Mouse (Mus musculus) T-helper 2 cell (primary cell): ENCODE results near the gene Gm26566.
"Not testable (repeated sequence)": the region's sequence is repeated elsewhere in the genome, so short reads cannot be mapped to it uniquely, and the experiment has no call there.

Experiments used
- in situ Hi-C: fragments of 300-600 bp; cut with MboI, MseI; formaldehyde crosslinking; loops from one replicate; pipeline ENCODE4 v1.15.1; 2025; ENCODE audit warnings: high pct_unique_total_duplicates

The Gm26566 gene

DNA sequence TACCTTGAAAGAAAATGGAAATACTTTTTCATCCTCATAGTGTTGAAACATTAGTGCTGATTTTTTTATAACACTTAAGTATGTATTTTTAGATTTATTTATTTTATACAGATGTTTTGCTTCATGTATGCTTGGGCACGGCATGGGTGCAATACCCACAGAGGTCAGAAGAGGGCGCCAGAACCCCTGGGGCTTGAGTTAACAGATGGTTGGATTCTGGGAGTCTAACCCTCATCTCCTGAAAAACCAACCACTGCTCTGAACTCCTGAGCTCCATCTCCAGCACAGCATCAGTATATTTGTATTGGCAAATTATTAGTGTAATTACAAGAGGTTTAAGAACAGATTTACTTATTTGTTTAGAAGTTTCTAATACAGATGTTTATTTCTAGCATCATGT is 16.9 kb downstream of the Gm26566 start:
- in situ Hi-C loops, result no loop called here

DNA sequence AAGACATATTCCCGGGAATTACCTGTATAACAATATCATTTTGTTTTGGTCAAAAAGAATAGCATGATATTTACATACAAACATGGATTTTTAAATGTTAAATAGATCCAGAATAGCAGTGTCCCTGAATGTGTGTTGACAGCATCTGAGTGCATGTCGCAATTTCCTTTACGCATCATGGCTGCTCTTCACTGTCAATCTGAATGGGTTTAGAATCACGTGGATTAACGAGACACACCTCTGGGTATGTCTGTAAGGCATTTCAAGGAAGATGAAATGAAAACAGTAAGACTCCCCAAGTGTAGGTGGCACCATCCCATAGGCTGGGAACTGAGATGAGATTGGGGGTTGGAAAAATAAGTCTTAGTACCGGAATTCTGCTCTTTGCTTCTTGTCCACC is 17.4 kb downstream of the Gm26566 start:
- in situ Hi-C loops, result no loop called here

DNA sequence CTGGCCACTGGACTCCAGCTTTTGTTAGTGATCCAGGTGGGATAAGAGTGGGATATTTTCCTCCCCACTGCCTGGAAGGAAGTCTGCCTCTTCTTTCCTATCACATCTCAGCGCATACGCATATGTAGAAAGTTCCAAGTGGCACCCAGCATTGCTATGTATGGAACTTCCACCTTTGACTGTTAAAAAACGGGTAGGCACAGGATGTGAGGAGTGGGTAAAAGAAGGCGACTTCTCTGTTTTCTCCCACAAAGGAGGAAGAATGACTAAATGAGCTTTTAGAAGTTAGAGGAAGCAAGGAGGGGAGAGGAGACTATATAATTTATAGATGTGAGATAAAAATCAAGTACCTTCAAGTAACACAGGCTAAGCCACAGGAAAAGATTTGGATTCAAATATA is 19.8 kb downstream of the Gm26566 start:
- in situ Hi-C loops, result no loop called here

DNA sequence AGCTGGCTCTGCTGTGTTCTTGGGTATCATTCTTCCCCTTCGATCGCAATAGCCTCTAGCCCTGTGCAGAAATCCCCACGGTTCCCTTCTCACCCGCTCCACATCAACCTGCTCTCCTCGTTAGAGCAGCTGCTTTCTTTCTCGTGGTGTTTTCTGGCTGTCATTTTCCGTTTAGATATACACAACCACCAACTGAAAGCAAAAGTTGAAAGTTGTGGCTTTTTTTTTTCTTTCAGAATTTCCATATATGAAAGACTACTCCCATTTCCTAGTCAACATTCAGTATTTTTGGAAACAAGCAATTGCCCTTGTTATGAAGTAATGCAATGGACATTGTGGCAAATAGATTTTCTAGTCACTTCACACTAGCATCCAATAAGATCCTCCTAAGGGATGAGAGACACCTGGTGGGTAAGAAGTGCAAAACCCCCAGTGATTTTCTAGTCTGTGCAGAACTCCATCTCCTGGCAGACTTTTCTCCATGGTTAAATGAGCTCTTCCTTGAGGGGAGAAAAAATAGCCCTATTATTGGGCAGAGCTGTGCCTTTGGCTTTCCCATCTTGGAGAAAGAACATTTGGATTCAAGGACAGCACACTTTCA is 21.3 kb downstream of the Gm26566 start:
- in situ Hi-C loops, result no loop called here

DNA sequence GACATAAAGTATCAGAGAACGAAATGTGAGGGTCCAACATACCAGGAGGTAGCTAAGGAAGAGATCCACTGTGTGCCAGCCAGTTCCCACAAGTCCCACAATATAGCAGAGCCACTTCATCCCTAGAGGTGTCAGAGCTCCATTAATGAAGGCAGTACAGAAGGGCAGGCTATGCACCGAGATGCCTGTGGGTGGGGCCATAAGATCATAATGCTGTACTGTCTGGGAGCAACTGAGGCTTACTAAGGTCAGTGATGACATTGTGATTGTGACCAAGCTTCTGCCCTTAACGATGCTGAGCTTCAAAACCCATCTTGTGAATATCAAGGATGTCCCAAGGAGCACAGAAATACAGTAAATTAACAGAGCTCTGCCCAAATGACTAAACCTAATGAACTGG is 22.6 kb downstream of the Gm26566 start:
- in situ Hi-C loops, result no loop called here

DNA sequence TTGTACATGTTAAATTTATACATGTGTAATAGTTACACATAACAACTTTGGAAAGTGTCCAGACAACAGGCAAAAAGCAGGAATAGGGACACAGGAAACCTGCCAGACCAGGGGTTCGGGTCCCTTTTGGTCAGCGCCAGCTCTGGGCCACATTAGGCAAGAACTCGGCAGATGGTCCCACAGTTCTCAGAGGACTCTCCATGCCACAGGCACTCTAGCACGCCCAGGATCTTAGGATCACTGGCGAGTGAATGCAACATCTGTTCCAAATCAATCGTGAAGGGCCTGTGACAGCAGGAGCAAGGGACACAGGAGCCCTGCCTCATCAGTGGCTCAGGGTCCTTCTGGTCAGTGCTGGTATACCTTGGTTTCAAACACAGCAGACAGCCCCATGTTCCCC is 28.3 kb downstream of the Gm26566 start:
- in situ Hi-C loops, result loop anchor here (5.0 kb wide), 1 partner anchor 37 kb away; the partner anchor contains the start of genes Gm13276 and Gm13277

DNA sequence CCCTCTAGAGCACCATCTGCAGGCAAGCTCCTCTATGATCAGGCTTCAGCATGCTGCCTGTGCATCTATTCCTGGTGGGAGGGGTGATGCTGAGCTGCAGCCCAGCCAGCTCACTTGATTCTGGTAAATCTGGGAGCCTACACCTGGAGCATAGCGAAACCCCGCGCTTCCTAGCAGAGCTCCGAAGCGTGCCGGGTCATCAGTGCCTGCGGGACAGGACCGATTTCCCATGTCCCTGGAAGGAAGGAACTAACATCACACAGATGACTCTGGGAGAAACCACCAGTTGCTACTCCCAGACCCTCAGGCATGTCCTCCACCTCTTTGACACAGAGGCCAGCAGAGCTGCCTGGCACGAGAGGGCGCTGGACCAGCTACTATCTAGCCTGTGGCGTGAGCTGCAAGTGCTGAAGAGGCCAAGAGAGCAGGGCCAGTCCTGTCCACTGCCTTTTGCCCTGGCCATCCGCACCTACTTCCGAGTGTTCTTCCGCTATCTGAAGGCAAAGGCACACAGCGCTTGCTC is 33.3 kb downstream of the Gm26566 start, which contains the start of gene Gm13271:
TSS of gene Gm13271 (plus strand) at position 51 of the 523 bp plus-strand sequence.
- in situ Hi-C loops, result loop anchor here (5.0 kb wide), 1 partner anchor 32 kb away; the partner anchor contains the start of genes Gm13276 and Gm13277

DNA sequence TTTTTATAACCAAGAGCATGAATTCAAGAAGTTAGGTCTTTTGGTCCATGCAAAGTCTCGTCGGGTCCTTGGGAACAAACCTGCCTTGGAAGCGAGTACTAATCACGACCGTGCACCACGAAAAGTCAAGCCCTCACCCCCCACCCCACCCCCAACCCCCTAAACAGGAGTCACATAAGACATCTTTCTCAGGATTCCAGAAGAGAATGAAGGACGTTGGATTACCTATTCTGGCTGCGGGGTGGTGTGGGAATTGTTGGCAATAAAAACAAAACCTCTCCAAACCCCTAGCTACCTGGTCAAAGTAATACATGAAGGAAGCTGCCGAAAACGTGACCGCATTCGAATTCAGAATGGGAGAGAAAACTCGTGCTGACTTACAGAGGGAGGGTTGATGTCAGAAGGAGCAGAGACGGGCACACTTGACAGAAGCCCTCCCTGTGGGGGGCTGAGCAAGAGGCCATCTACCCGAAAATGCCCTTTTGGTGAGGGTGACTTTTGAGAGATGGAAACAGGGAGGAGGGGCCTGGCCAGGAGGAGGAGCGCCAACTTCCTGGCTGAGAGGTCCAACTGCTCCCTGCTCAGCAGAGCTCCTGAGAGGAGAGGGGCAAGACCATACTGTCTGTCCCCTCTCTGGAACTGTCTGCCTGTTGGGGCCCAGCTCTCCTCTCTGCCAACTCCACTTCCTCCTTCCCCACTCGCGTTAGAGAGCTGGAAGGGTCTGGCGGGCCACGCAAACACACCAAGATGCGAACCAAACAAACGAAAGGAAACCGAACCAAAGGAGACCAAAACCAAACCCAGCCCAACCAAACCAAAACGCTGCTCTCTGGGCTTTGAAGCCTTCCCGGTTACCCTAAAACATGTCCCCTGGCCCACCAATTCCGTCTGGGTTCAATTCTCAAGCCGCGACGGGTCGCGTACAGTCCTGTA is 35.2 kb downstream of the Gm26566 start:
- in situ Hi-C loops, result not testable (repeated sequence)

DNA sequence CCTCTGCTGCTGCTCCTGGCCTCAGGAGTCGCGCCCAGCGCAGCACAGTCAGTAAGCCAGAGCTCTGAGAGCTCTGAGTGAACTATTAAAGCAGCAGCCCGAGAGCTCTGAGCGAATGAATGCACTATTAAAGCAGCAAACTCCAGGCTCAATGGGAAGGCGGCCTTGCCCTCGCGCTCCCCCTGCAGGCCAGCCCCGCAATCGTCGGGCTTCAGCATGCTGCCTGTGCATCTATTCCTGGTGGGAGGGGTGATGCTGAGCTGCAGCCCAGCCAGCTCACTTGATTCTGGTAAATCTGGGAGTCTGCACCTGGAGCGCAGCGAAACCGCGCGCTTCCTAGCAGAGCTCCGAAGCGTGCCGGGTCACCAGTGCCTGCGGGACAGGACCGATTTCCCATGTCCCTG is 36.0 kb downstream of the Gm26566 start:
- in situ Hi-C loops, result not testable (repeated sequence)

DNA sequence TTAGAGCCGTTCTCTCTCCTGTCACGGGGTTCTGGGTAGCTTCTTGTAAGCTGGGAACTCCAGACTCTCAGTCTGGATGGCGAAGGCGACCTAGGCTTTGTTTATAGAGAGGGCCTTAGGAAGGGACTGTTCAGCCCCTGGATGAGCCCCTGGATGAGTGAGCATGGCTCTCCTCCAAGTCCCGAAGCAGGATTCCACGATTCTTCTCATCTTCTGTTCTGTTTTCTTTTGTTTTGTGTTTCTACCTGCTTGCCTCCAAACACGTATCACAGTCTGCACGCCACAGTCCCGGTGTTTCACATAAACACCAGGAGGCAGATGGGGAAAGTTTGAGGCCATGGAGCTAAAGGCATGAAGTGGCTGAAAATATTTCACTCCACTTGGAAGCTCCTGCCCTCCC is 37.1 kb downstream of the Gm26566 start:
- in situ Hi-C loops, result not testable (repeated sequence)

DNA sequence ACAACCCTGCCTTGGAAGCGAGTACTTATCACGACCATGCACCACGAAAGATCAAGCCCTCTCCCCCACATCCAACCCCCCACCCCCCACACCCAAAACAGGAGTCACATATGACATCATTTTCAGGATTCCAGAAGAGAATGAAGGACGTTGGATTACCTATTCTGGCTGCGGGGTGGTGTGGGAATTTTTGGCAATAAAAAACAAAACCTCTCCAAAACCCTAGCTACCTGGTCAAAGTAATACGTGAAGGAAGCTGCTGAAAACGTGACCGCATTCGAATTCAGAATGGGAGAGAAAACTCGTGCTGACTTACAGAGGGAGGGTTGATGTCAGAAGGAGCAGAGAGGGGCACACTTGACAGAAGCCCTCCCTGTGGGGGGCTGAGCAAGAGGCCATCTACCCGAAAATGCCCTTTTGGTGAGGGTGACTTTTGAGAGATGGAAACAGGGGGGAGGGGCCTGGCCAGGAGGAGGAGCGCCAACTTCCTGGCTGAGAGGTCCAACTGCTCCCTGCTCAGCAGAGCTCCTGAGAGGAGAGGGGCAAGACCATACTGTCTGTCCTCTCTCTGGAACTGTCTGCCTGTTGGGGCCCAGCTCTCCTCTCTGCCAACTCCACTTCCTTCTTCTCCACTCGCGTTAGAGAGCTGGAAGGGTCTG is 38.1 kb downstream of the Gm26566 start, which contains the start of gene Gm13283:
TSS of gene Gm13283 (plus strand) at position 510 of the 659 bp plus-strand sequence.
- in situ Hi-C loops, result not testable (repeated sequence)

DNA sequence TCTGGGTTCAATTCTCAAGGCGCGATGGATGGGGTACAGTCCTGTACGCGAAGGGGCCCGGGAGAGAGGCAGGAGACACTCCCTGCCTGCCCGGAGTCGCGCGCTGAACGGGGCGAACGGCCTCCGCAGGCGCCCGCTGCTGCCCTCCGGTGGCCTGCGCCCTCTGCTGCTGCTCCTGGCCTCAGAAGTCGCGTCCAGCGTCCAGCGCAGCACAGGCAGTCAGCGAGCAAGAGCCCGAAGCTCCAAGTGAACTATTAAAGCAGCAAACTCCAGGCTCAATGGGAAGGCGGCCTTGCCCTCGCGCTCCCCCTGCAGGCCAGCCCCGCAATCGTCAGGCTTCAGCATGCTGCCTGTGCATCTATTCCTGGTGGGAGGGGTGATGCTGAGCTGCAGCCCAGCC is 38.8 kb downstream of the Gm26566 start:
- in situ Hi-C loops, result not testable (repeated sequence)

DNA sequence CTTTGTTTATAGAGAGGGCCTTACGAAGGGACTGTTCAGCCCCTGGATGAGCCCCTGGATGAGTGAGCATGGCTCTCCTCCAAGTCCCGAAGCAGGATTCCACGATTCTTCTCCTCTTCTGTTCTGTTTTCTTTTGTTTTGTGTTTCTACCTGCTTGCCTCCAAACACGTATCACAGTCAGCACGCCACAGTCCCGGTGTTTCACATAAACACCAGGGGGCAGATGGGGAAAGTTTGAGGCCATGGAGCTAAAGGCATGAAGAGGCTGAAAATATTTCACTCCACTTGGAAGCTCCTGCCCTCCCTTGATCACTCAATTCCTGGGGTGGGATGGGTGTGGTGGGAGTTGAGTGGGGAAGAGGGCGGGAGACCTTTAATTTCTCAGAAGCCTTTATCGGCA is 40.2 kb downstream of the Gm26566 start:
- in situ Hi-C loops, result not testable (repeated sequence)

DNA sequence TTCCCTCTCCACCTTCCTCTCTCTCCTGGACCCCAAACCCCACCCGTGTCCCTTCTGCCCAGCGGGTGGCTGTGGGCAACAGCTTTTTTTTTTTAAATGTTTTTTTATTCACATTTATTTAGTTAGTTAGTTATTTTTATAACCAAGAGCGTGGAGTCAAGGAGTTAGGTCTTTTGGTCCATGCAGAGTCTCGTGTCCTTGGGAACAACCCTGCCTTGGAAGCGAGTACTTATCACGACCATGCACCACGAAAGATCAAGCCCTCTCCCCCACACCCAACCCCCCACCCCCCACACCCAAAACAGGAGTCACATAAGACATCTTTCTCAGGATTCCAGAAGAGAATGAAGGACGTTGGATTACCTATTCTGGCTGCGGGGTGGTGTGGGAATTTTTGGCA is 40.7 kb downstream of the Gm26566 start:
- in situ Hi-C loops, result not testable (repeated sequence)

DNA sequence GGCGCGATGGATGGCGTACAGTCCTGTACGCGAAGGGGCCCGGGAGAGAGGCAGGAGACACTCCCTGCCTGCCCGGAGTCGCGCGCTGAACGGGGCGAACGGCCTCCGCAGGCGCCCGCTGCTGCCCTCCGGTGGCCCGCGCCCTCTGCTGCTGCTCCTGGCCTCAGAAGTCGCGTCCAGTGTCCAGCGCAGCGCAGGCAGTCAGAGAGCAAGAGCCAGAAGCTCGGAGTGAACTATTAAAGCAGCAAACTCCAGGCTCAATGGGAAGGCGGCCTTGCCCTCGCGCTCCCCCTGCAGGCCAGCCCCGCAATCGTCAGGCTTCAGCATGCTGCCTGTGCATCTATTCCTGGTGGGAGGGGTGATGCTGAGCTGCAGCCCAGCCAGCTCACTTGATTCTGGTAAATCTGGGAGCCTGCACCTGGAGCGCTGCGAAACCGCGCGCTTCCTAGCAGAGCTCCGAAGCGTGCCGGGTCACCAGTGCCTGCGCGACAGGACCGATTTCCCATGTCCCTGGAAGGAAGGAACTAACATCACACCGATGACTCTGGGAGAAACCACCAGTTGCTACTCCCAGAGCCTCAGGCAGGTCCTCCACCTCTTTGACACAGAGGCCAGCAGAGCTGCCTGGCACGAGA is 41.9 kb downstream of the Gm26566 start:
- in situ Hi-C loops, result not testable (repeated sequence)
